Mouse (Mus musculus) limb, embryonic 10.5 days (tissue): ENCODE measurements around the gene Rbfox1. TPM values are rescaled to one million over a fixed set of nuclear protein-coding genes. Genes with fewer than 3 reads are reported as not detected.

Experiments used
- DNase-seq: peaks from one replicate; pipeline ENCODE4 v3.0.0-alpha.2; 2017; ENCODE audit warnings: low spot score
- H3K27ac ChIP-seq: fragments of 300-500 bp; sonication (generic); 2 replicates; pipeline ENCODE4 v1.5.1; 2016; ENCODE audit warnings: mild to moderate bottlenecking
- H3K27me3 ChIP-seq: fragments of 300-500 bp; sonication (generic); 2 replicates; pipeline ENCODE4 v1.6.1; 2016; ENCODE audit warnings: low read depth, mild to moderate bottlenecking; ENCODE audit not compliant: poor library complexity, severe bottlenecking
- H3K36me3 ChIP-seq: fragments of 300-500 bp; sonication (generic); 2 replicates; pipeline ENCODE4 v1.6.1; 2016; ENCODE audit warnings: mild to moderate bottlenecking, moderate library complexity
- H3K4me1 ChIP-seq: fragments of 300-500 bp; sonication (generic); 2 replicates; pipeline ENCODE4 v1.6.1; 2016
- H3K4me3 ChIP-seq: fragments of 300-500 bp; sonication (generic); 2 replicates; pipeline ENCODE4 v1.5.1; 2016; ENCODE audit warnings: mild to moderate bottlenecking, moderate library complexity
- H3K9me3 ChIP-seq: fragments of 300-500 bp; sonication (generic); replicated peaks from 2 replicates; pipeline ENCODE4 v1.6.1; 2016; ENCODE audit warnings: mild to moderate bottlenecking
- WGBS: fragments of 180-500 bp; shearing (Covaris S2); methylation state at CpG from one replicate; pipeline ENCODE4 v1.1.7; 2016; 5-methylcytosine and 5-hydroxymethylcytosine counted together
- polyA plus RNA-seq: library from polyadenylated mRNA; unstranded; fragments of >200 nt; fragmentation: Nextera tagmentation; extraction: Ambion mirVana; gene quantifications from 2 replicates; pipeline ENCODE4 v1.2.1, GENCODE M21; 2016

Rbfox1 gene
- polyA plus RNA-seq, 1 experiment from 2014 or later, result 0.64 TPM

- WGBS, result 62% methylated on average over 9 of the region's 9 CpGs
- H3K36me3 ChIP-seq, result no peaks in the 10 kb centered on the region
- no peak for DNase-seq
- peaks cover 18% of the 10 kb centered on the region for H3K4me1 ChIP-seq
- H3K4me3 ChIP-seq, result no peak overlapping the region
- H3K9me3 ChIP-seq, result no peaks in the 10 kb centered on the region
- H3K27me3 ChIP-seq, result peaks cover 8% of the 10 kb centered on the region; the same call in 1 of the 2 replicates
- H3K27ac ChIP-seq, result no peak overlapping the region
Observed at GRCm38 (mm10) chr16:7052408-7052807, 1167.3 kb downstream of the Rbfox1 start.

- Histone ChIP-seq H3K4me3 (no peak overlapping the region), H3K9me3 (no peaks in the 10 kb centered on the region), H3K4me1 (no peaks in the 10 kb centered on the region), H3K27me3 (no peaks in the 10 kb centered on the region), H3K36me3 (no peaks in the 10 kb centered on the region), H3K27ac (no peak overlapping the region)
- 78% methylated on average over 3 of the region's 3 CpGs for WGBS
- no peak for DNase-seq
Observed at GRCm38 (mm10) chr16:7057789-7058188, 1172.6 kb downstream of the Rbfox1 start.

- Histone ChIP-seq H3K27ac (no peak overlapping the region), H3K4me1 (no peaks in the 10 kb centered on the region), H3K9me3 (no peaks in the 10 kb centered on the region), H3K27me3 (no peaks in the 10 kb centered on the region), H3K36me3 (no peaks in the 10 kb centered on the region), H3K4me3 (no peak overlapping the region)
- DNase-seq, result no peak
- 91% methylated on average over 1 of the region's 1 CpGs for WGBS
Observed at GRCm38 (mm10) chr16:7058556-7058955, 1173.4 kb downstream of the Rbfox1 start.

DNA sequence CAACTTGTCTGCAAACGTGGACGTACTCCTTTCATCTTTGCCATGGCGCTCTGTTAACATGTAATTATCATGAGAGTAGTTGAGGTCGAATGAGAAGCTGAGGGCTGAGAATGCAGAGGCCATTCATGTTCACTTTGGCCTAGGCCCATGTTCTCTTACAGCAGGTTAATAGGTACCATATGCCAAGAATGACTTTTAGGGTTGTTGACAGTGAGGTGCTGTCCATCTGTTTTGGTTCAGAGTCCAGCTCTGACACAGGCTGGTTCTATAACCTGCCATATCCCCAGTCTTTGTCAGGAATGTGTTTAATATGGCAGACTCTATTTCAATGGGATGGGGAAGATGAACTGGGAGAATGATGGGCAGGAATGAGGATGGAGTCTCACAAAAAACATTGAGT lies 1174.4 kb downstream of the Rbfox1 start:
- no peak overlapping the region for H3K4me3 ChIP-seq
- H3K27me3 ChIP-seq, result no peaks in the 10 kb centered on the region
- no peaks in the 10 kb centered on the region for H3K4me1 ChIP-seq
- H3K36me3 ChIP-seq, result no peaks in the 10 kb centered on the region
- H3K27ac ChIP-seq, result no peak overlapping the region
- no peaks in the 10 kb centered on the region for H3K9me3 ChIP-seq
- DNase-seq, result no peak
- WGBS, result 74% methylated on average over 4 of the region's 4 CpGs

DNA sequence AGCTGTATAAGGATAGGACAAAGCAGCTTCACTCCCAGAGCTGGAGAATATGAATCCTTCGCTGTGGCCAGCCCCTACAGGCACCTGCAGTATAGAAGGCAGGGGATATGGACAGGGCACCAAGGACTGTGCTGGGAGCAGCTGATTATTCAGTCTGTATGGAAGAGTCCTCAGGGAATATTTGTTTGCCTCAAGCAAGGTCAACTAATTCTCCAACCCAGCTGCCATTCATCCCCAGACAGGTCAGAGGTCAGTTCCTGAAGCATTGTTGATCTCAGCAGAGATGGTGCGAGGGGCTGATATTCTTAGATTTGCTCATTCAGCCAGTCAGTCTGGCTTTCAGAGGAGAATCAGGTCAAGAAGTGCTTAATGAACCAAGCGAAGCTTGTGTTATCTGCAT lies 1175.7 kb downstream of the Rbfox1 start:
- no peaks in the 10 kb centered on the region for H3K36me3 ChIP-seq
- 80% methylated on average over 3 of the region's 3 CpGs for WGBS
- DNase-seq, result no peak
- no peaks in the 10 kb centered on the region for H3K9me3 ChIP-seq
- no peaks in the 10 kb centered on the region for H3K4me1 ChIP-seq
- no peaks in the 10 kb centered on the region for H3K27me3 ChIP-seq
- H3K27ac ChIP-seq, result no peak overlapping the region
- no peak overlapping the region for H3K4me3 ChIP-seq

- Histone ChIP-seq H3K27me3 (no peaks in the 10 kb centered on the region), H3K27ac (no peak overlapping the region), H3K4me1 (no peaks in the 10 kb centered on the region), H3K36me3 (no peaks in the 10 kb centered on the region), H3K9me3 (no peaks in the 10 kb centered on the region), H3K4me3 (no peak overlapping the region)
- DNase-seq, result no peak
- 87% methylated on average over 6 of the region's 6 CpGs for WGBS
Observed at GRCm38 (mm10) chr16:7062512-7062911, 1177.4 kb downstream of the Rbfox1 start.

DNA sequence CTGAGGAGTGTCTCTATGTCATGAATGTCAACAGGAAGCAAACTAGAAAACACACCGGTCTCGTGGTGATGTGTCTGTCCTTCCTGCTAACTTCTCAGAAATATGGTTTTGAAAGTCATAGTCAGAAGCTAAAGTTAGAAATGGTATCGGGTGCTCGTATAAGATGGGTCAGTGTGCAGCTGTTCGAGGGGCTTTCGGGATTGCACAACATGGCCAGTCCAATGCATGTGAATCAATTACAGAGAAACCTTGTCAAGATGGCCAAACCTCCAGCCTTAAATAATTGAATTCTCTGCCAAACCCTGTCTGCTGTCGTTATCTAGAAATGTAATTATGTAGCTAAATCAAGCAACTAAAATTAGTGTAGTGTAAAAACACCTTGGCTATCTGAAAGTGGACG lies 1182.0 kb downstream of the Rbfox1 start:
- H3K36me3 ChIP-seq, result no peaks in the 10 kb centered on the region
- no peaks in the 10 kb centered on the region for H3K27me3 ChIP-seq
- no peak for DNase-seq
- WGBS, result 92% methylated on average over 8 of the region's 8 CpGs
- H3K4me3 ChIP-seq, result no peak overlapping the region
- no peaks in the 10 kb centered on the region for H3K9me3 ChIP-seq
- H3K27ac ChIP-seq, result no peak overlapping the region
- no peaks in the 10 kb centered on the region for H3K4me1 ChIP-seq

GRCm38 (mm10) chr16:7069599-7069998 lies 1184.4 kb downstream of the Rbfox1 start:
- no peak for DNase-seq
- H3K36me3 ChIP-seq, result no peaks in the 10 kb centered on the region
- no peak overlapping the region for H3K4me3 ChIP-seq
- H3K27me3 ChIP-seq, result no peaks in the 10 kb centered on the region
- 81% methylated on average over 8 of the region's 8 CpGs for WGBS
- H3K9me3 ChIP-seq, result no peaks in the 10 kb centered on the region
- H3K4me1 ChIP-seq, result no peaks in the 10 kb centered on the region
- no peak overlapping the region for H3K27ac ChIP-seq

- Histone ChIP-seq H3K4me1 (no peaks in the 10 kb centered on the region), H3K27me3 (no peaks in the 10 kb centered on the region), H3K36me3 (no peaks in the 10 kb centered on the region), H3K9me3 (no peaks in the 10 kb centered on the region), H3K27ac (no peak overlapping the region), H3K4me3 (no peak overlapping the region)
- WGBS, result 89% methylated on average over 4 of the region's 4 CpGs
- DNase-seq, result no peak
Observed at GRCm38 (mm10) chr16:7074786-7075185, 1189.6 kb downstream of the Rbfox1 start.

GRCm38 (mm10) chr16:7075749-7076148 lies 1190.6 kb downstream of the Rbfox1 start:
- no peaks in the 10 kb centered on the region for H3K9me3 ChIP-seq
- no peak overlapping the region for H3K27ac ChIP-seq
- no peaks in the 10 kb centered on the region for H3K4me1 ChIP-seq
- DNase-seq, result no peak
- WGBS, result 80% methylated on average over 6 of the region's 6 CpGs
- no peaks in the 10 kb centered on the region for H3K27me3 ChIP-seq
- H3K36me3 ChIP-seq, result no peaks in the 10 kb centered on the region
- no peak overlapping the region for H3K4me3 ChIP-seq

- no peaks in the 10 kb centered on the region for H3K4me1 ChIP-seq
- no peaks in the 10 kb centered on the region for H3K27me3 ChIP-seq
- no peak overlapping the region for H3K27ac ChIP-seq
- no peaks in the 10 kb centered on the region for H3K9me3 ChIP-seq
- 87% methylated on average over 1 of the region's 1 CpGs for WGBS
- DNase-seq, result no peak
- no peak overlapping the region for H3K4me3 ChIP-seq
- no peaks in the 10 kb centered on the region for H3K36me3 ChIP-seq
Observed at GRCm38 (mm10) chr16:7076305-7076704, 1191.2 kb downstream of the Rbfox1 start.

DNA sequence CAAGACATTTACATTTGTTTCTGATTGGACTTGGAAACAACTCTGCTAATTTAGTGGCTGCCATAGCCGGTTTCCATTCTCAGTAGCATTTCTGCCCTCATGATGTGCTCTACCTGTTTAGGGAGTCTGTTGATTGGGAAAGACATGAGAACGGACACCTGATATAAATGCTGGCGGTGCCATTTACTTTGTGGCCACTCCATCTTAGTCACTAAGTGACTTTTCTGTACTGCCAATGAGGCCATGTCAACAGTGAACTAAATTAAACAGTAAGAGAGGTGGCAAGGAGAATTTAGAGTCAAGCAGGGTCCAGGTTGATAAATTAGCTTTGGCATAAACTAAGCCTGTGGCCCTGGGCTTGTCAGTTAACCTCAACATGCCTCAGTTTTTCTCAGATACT lies 1191.6 kb downstream of the Rbfox1 start:
- Histone ChIP-seq H3K9me3 (no peaks in the 10 kb centered on the region), H3K4me1 (no peaks in the 10 kb centered on the region), H3K4me3 (no peak overlapping the region), H3K27ac (no peak overlapping the region), H3K27me3 (no peaks in the 10 kb centered on the region), H3K36me3 (no peaks in the 10 kb centered on the region)
- WGBS, result 92% methylated on average over 3 of the region's 3 CpGs
- no peak for DNase-seq

GRCm38 (mm10) chr16:7081074-7081568 lies 1196.0 kb downstream of the Rbfox1 start:
- Histone ChIP-seq H3K36me3 (no peaks in the 10 kb centered on the region), H3K9me3 (no peaks in the 10 kb centered on the region), H3K4me3 (no peak overlapping the region), H3K27me3 (no peaks in the 10 kb centered on the region), H3K27ac (no peak overlapping the region), H3K4me1 (no peaks in the 10 kb centered on the region)
- no peak for DNase-seq
- 89% methylated on average over 3 of the region's 3 CpGs for WGBS

GRCm38 (mm10) chr16:7081684-7082255 lies 1196.6 kb downstream of the Rbfox1 start:
- no peaks in the 10 kb centered on the region for H3K4me1 ChIP-seq
- no peaks in the 10 kb centered on the region for H3K36me3 ChIP-seq
- no peaks in the 10 kb centered on the region for H3K9me3 ChIP-seq
- DNase-seq, result no peak
- no peaks in the 10 kb centered on the region for H3K27me3 ChIP-seq
- WGBS, result 82% methylated on average over 5 of the region's 5 CpGs
- H3K4me3 ChIP-seq, result no peak overlapping the region
- H3K27ac ChIP-seq, result no peak overlapping the region
